Mouse (Mus musculus) gastrocnemius, adult 18-20 months (tissue): ENCODE measurements around the gene Tsr3. TPM values are rescaled to one million over a fixed set of nuclear protein-coding genes. Genes with fewer than 3 reads are reported as not detected.
"Not testable (repeated sequence)": the region's sequence is repeated elsewhere in the genome, so short reads cannot be mapped to it uniquely, and the experiment has no call there.

Source experiments
- DNase-seq: peaks from one replicate; pipeline ENCODE4 v3.0.0; 2021; ENCODE audit warnings: low spot score
- long read RNA-seq, 2 experiments: library from polyadenylated mRNA; stranded (forward); transcript quantifications; one replicate each; pipeline ENCODE4 v2.0.0; 2021
- total RNA-seq, 2 experiments: library from RNA; stranded (reverse); gene quantifications; 2 replicates each; pipeline ENCODE4 v1.2.3; 2021

The Tsr3 gene
- 10 to 100 TPM; 16.7 to 18.3 TPM for total RNA-seq
- long read RNA-seq, experiment 1, transcript Tsr3-201 (6 exons, 1,192 nt) = major isoform, 29 of 48 reads
- long read RNA-seq, experiment 1, partial matches to known transcripts = 4 of 48 reads
- long read RNA-seq, experiment 1, other reads (novel, unspliced or antisense) = 15 of 48 reads
- long read RNA-seq, experiment 2, transcript Tsr3-201 (6 exons, 1,192 nt) = major isoform, 20 of 33 reads
- long read RNA-seq, experiment 2, partial matches to known transcripts = 2 of 33 reads
- long read RNA-seq, experiment 2, other reads (novel, unspliced or antisense) = 11 of 33 reads

DNA sequence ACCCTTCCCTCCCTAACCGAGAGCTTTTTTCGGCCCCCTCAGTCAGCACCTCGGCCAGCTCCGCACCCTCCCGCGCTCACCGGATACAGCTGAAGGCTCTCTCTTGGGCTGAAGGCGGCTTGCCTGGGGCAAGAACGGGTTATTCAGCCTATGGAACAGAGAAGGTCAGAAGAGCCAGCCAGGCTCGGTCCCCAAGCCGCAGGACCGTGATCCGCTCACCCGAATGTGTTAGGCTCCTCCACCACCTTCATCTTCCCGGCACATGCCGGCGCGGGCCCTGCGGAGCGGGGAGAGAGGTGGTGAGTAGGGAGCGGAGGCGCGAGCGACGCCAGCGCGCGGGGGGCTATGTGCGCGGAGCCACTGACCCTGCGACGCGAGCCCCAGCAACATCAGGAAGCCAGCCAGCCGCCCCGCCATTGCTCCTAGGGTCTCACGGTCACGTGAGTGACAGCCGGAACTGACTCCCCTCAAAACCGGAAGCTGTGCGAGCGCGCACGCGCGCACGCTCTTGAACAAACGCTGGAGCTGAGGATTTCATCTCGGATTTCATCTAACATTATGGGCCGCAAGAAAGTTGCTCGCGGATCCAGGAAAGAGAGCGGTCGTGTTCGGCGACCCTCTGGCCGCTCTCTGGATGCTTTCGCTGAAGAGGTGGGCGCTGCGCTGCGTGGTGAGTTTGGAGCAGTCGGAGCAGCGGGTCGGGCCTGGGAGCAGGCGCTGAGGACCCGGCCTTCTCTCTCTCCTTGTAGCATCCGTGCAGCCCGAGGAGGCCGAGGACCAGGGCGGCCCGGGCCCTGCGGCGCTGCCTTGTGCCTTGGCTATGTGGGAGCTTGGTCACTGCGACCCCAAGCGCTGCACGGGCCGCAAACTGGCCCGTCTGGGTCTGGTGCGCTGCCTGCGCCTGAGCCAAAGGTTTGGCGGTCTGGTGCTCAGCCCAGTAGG is at the start of gene Tsr3, which contains the start of gene Gnptg:
TSS of gene Tsr3 (plus strand) at position 476 of the 942 bp plus-strand sequence.
TSS of gene Gnptg (minus strand) at position 430 of the 942 bp plus-strand sequence.
- DNase-seq = peak; percentile 82

DNA sequence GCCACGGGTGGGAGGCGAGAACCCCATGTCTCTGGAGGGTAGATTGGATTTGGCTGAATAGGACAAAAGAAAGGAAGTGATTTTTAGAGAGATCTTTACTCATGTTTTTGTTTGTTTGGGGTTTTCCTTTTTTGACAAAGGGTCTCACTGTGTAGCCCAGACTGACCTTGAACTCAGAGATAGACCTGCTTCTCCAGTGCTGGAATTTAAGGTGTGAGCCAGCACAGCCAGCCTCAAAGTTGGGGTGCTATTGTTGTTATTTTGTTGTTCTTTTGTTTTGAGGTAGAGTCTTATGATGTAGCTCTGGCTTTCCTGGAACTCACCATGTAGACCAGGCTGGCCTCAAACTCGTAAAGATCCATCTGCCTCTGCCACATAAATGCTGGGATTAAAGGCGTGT is 37.6 kb upstream of the Tsr3 start:
- DNase-seq = no peak

DNA sequence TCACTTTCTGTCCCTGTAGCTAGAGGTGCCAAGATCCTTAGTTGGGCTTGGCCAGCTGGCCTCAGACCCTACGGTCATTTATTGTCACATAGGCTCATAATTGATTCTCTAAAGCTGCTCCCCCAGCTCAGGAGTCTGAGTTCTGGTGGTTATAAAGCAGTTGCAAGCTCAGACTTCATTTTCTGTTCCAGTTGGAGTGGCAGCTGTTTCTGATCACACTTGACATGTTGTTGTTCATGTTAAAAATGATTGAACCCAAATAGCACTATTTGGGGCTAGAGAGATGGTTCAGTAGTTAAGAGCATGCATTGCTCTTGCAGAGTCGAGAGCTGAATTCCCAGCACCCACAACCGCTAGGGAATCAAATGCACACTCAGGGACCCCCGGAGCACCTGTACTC is 30.0 kb upstream of the Tsr3 start:
- DNase-seq = no peak

DNA sequence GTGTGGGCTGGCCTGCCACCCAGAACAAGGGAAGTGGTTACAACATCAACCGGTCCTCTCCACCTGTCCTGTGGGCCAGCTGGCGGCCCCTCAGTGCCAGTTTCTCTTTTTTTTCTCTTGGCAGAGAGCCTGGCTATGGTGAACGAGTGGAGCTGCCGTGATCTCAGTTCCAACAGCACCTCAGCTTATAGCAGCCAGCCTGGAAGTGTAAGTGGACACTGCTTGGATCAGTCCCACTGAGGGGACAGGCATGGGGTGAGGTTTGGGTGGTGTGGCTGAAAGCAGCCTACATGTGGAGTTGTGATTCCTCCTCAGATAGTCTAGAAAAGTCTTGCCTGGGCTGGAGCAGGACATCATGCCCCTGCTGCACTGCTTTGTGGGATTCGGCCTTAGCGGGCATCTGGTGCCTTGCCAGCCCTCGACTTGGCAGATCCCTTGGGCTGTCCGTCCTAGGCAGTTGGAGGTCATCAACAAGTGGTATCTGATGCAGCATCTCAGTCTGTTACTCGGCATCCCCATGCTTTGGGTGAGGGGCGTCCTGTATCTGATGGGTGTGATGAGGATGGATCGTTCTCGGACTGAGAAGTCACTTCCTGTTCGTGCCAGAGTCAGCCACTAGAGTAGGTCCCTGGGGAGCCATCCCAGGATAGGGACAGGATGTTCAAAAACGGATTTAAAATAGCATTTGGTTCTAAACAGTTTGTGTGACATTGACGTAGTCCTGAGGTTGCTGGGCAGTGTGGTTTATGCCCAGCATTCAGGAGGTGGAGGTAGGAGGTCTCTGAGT is 29.1 kb upstream of the Tsr3 start:
- DNase-seq = peak; percentile 76

DNA sequence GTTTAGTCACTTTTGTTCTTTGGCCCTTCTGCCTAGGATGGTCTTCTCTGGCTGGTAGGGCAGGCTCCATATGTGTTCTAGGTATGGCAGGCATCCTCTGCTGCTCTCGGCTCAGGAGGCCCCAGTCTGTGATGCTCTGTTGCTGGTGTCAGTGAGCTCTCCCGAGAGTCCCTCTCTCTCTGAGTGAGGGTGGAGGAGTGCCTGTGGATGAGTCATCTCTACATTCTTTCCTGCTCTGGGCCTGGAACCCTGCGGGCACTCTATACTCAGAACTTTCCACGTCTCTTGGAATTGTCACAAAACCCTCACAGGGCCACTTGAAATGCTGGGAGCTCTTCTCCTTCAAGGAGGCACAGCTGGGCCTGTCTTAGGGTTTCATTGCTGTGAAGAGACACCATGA is 28.3 kb upstream of the Tsr3 start:
- no peak for DNase-seq

DNA sequence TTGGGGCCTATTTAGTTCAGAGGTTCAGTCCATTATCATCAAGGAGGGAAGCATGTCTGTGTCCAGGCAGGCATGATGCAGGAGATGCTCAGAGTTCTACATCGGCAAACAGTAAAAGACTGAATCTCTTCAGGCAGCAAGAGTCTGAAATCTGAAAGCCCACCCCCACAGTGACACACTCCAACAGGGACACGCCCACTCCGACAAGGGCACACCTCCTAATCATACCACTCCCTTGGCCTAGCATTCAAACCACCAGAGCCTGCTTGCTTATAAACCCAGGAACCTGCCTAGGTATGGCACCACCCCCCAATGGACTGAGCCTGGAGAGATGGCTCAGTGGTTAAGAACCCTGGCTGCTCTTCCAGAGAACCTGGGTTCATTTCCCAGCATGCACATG is 24.5 kb upstream of the Tsr3 start:
- DNase-seq = no peak

DNA sequence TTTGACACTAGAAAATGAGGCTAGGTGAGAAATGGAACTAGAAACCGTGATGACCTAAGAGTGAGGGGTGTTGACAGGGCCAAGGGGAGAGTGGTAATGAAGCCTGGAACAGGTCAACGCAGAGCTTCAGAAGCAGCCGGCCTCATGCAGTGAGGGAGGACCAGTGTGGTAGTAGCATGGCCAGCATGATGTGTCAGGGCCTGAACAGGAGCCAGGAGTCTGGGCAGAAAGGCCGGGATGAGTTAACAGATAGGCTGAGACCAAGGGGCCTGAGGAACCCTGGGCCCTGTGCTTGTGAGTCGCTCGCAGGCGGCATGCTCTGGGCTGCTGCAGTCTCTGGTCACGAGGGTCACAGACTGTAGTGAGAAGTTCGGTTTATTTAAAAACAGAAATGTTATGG is 21.0 kb upstream of the Tsr3 start:
- DNase-seq = no peak

DNA sequence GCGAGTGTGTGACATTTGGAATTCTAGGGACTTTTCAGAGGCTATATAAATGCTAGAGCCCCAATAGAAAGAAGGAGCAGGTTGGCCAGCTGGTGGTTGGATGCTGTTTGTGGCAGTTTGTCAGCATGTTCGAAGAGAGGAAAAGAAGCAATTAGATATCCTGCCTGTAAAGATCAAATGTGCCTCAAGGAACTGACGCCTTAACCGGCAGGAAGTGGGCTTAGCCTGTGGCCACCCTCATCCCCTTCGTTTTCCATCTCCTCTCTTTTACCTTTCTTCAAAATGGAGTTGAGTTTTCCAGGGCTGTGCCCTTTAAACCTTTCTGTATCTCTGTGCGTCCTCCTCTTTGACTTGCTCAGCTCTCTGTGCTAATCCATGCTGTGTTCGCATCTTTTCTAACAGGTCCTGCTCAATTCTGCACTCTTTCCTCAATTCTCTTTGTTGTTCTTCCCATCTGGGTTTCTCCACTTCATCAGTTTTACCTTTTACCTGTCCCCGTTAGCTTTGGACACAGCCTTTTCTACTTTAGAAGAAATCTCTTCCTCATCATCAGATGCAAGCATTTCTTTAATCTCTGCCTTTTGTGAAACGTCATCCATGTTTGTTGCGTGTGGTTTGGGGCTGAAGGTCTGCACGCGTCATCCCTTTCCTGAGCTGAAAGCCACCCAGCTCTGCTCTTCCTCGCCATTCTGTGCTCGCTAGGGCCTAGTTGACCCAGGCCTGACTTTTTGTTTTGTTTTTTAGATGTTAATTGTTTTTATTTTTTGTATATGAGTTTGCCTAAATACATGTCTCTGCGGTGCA is 20.3 kb upstream of the Tsr3 start:
- DNase-seq = no peak

DNA sequence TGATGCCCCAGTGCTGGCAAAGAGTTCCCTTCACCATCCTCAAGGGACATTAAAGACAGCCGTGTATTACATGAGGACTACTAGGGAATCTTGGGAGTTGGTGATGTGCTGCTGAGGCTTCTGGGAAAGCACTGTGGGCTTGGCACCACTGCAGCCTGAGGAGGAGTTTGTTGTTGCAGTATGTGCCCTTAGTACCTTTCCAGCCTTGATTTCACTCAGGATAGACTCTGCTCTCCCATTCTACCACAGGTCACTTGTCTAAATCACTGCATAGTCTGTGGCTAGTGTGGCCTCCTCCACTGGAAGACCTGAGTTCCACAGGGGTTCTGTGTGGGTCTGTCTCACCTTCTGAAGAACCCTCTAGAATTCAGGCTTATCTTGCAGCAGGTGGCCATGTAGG is 19.2 kb upstream of the Tsr3 start:
- no peak for DNase-seq

DNA sequence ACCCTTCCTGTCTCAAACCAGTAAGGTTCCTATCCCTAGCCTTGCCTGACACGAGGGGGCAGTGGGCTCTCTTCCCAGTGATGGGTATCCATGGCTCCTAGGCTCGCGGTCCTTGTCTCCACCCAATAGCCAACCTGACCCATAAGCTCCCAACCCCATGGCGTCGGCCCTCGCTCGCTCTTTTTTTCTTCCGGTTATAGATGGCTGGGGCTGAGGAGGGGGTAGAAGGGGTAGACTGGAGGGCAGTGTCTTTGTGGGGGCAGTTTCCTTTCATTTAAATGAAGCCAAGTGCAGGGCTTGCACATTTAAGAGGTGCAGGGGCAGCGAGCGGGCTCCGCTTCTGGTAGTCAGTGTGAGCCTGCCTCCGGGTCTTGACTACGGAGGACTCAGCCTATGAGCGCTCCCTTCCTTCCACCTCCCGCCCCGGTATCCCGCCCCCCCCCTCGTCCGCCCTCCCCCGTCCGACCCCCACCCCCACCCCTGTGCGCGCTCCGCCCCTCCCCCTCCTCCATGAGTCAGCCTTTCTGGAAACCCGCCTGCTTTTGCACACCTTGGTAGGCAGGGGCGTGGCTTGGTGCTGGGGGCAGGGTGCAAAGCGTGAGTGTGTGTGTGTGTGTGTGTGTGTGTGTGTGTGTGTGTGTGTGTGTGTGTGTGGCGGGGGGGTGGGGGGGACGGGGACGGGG is 18.0 kb upstream of the Tsr3 start:
- DNase-seq = no peak

DNA sequence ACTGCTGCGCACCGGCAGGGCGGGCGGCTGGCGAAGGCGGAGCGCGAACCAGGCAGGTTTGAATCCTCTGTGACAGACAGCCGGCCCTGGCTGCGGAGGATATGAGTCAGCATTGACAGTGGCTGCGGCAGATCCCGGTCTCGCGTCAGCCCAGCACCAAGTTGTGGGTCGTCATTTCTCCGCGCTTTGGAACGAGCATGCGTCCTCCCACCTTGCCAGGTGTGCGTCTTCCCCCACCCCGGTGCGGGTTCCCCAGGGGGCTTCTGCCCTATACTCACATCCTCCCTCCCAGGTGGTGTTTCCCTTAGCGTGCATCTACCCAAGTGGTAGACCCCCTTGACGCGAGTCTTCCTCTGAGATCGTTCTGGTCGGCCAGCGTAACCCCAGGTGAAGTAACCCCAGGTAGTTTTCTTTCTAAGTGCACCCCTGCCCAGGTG is 17.4 kb upstream of the Tsr3 start:
- DNase-seq = not testable (repeated sequence)

DNA sequence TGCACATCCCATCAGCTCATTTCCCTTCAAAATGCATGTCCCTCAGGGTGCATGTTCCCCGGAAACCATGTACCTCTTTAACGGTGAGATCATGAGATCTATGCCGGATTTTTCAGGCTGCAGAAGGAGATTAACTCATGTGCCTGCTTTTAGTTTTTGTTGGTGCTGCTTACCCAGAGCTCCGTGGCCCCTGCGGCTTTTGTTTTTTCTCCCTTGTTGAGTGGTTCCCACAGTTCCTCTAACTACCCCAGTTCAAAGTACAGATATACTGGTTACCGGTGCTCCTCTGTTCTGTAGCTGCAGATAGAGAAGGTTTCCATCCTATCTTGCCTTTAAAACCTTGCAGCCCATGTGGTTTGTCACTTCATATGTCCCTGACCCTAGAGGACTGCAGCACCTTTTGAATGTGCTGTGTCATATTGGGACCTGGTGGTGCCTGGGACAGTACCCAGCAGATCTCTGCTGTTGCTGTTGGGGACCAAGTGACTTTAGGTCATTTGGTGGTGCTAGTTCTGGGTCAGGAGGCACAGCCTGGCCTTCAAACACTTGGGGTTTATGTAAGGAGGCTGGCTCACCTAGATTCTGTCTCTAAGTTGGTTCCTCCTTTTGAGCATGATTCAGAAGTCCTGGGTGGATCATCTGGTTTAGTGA is 16.9 kb upstream of the Tsr3 start:
- DNase-seq = no peak

DNA sequence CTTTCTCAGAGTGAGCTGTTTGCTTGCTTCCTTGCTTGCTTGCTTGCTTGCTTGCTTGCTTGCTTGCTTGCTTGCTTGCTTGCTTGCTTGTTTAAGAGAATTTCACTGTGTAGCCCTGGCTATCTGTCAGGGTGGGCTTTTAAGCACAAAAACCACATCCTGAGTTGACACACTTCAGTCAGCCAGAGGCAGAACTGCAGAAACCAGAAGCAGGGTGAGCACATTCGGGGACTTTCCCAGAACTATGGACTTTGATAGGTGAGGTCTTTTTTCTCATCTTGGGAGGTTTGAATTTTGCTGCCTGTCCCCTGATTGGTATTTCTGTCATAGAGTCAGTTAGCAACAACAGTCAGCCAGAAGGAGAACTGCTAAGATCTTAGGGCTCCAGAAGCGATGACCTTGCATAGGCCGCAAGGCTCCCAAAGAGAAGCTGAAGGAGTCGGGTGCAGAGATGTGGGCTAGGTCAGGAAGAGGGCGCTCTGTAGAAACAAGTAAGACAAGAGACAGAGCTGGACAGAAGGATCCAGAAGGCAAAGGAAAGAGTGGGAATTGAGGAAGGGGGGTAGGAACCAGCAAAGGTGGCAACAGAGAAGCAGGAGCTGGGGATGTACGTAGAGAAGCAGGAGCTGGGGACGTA is 15.3 kb upstream of the Tsr3 start:
- DNase-seq = no peak

DNA sequence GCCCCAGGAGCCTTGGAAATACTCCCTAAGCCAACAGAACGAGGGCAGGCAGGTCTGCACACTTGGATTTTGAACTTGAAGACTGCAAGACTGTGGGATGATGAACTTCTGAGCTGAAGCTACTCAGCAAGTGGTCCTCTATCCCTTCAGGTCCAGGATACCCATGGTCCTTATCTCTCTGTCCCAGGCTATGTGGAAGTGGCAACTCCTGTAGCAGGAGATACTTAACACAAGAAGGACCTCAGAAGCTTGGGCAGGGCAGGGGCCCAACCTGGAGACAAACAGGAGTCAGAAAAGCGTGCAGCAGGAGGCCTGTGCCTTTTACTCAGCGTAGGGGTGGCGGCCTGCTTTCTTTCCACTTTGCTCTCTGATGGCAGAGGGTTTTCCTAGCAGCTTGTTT is 14.3 kb upstream of the Tsr3 start:
- no peak for DNase-seq

DNA sequence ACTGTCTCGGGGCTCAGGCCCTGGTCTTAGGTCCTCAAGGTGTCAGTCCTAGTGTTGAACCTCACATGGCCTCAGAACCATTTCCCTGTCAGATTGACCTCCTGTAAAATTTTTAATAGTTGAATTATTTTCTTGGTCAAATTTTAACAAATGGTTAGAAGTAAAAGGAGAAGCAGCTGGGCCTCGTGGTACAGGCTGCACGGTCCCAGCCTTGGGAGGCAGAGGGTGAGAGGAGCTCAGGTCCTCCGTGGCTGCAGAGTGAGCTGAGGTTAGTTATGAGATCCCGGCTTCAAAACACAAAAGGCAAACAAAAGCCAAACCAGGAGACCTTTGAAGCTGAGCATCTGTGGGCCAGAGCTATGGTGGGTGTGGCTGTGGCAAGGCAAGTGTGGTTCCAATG is 12.0 kb upstream of the Tsr3 start:
- DNase-seq = no peak

DNA sequence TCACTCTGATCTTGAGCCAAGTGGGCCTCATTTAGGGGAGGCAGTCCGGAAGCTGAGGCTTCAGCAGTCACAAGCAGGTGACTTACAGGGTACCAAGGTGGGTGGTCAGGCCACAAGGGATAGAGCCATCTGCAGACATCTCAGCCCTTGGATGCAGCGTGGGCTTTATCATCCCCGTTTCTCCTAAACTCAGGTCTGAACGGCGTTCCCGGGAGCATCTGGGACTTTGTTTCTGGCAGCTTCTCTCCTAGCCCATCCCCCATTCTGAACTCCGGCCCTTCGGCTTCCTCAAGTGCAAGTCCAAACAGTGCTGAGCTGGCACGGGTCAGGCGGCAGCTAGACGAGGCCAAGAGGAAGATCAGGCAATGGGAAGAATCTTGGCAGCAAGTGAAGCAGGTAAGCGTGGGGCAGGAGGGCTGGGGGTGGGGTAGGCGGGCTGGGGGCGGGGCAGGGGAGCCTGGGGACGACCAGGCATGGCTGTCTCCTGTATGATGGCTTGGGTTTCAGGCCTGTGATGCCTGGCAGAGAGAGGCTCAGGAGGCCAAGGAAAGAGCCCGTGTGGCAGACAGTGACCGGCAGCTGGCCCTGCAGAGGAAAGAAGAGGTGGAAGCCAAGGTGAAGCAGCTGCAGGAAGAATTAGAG is 9.8 kb upstream of the Tsr3 start:
- not testable (repeated sequence) for DNase-seq

DNA sequence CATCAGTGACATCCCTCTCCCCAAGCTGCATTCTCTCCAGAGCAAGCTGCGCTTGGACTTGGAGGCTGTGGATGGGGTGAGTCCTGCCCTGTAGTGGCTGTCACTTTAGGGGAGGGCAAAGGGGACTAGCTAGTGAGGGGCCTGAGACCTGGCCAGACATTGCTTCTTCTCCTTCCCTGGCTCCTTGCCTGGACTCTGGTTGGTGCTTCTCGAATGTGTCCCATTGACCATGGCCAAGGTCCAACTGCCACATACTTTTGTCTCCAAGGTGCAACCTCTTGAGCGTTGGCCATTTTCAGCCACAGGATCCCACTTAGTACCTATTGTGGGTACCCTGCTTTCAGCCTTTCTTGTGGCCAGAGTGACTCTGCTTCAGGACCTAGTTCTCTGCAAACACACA is 9.3 kb upstream of the Tsr3 start:
- no peak for DNase-seq

DNA sequence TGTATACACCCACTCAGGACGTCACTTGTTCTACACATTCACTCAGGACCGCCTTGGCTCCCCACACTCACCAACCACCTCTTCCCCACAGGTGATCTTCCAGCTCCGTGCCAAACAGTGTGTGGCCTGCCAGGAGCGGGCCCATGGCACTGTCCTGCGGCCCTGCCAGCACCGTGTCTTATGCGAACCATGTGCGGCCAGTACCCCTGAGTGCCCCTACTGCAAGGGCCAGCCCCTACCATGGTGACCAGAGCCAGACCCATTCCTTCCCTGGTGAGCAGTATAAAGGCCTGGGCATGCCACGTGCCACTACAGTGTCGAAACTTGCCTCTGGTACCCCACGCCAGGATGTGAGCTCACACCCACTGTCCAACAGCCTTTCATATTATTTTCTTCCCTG is 8.3 kb upstream of the Tsr3 start:
- DNase-seq = not testable (repeated sequence)

DNA sequence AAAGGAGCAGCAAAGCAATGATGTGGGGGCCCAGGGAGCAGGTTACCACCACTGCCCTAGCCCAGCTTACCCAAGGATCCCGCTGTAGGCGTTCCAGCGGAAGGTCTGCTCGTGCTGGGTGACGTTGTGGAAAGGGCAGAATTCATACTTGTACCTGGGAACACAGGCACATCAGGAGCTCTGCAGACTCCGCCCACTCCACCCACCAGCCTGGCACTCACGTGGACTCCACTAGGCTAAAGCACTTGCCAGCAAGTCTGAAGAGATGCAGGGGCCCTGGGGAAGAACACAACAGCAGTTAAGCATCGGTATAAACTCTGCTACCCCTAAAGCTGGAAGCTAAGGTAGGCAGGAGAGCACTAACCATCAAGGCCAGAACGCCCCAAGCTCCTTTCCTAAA is 4.3 kb upstream of the Tsr3 start:
- no peak for DNase-seq
